12 mouse cellular contexts compared by ENCODE assay signal in the genomic region with DNA sequence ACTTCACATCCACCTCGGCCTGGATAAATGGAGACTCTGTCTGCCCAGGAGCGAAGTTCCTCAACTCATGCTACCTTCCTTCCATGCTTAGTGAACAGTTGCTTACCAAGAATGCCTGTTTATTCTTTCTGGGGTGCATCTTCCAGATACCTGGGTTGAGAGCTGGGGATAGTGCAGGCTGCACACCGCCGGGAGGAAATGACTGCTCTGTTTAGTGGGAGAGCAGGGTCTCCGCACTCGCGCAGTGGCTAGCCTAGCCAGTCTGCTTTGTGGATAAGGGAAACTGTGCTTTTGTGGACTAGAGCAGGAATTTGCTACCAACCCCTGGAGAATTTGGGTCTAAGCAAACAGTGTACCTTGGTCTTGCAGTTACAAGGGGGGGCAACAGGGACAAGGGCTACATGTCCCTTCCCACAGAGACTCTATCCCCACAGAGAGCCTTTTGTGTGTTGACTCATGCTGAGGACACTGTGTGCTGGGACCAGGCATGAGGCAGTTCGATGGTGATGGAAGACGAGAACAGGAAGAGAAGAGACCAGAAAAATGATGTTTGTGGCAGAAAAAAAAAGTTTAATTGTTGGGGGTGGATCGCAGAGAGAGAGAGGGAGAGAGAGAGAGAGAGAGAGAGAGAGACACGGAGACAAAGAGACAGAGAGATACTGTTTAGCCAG. TPM values are rescaled to one million over a fixed set of nuclear protein-coding genes. Genes with fewer than 3 reads are reported as not detected.
DNase-seq lines count a peak whose midpoint lies in the region; ATAC-seq and TF ChIP-seq lines count a peak whose summit lies in the region.
"Had no signal": no experiment of that assay in that cellular context is flagged by ENCODE, and none has a peak within 500 bp of the region (broad histone marks: within the 10 kb centered on the region; RNA-seq: fewer than 3 reads in every experiment).

No protein-coding gene starts in this region.

- DNase-seq in heart, postnatal 14 days, result no peak
- DNase-seq in CH12.LX (ENCODE audit: extremely low read depth), result no peak
- DNase-seq in retina, embryonic 14.5 days (ENCODE audit: low spot score), result no peak
- no peak for DNase-seq in forebrain, postnatal 0 days
- DNase-seq: adrenal gland, postnatal 14 days; cerebellum, adult 9-10 months had no signal

- WGBS in heart, embryonic 16.5 days, result 62% methylated on average over 11 of the region's 11 CpGs
- WGBS in intestine, postnatal 0 days, result 57% methylated on average over 11 of the region's 11 CpGs
- WGBS in stomach, embryonic 16.5 days, result 63% methylated on average over 11 of the region's 11 CpGs
- WGBS in hindbrain, embryonic 12.5 days, result 77% methylated on average over 11 of the region's 11 CpGs
- WGBS in forebrain, postnatal 0 days, result 80% methylated on average over 11 of the region's 11 CpGs

- TF ChIP-seq RAD21 in CH12.LX (IDR thresholded peaks at IDR 0.05; ENCODE audit: low read depth, low read length), result no peak

- peak overlapping the region; percentile 38 for H3K4me2 ChIP-seq in heart, embryonic 16.5 days (ENCODE audit: low read depth, low read length)
- H3K4me2 ChIP-seq in CH12.LX (ENCODE audit: insufficient read depth, low read depth, poor library complexity, severe bottlenecking), result peak overlapping the region; percentile 95
- H3K4me2 ChIP-seq in intestine, postnatal 0 days (replicated peaks; ENCODE audit: low read depth), result peak overlapping the region; percentile 49
- peak overlapping the region; percentile 38 for H3K4me2 ChIP-seq in stomach, embryonic 16.5 days (ENCODE audit: low read depth, low read length)
- H3K4me2 ChIP-seq in hindbrain, embryonic 12.5 days (replicated peaks), result no peak overlapping the region
- H3K4me2 ChIP-seq in forebrain, postnatal 0 days (ENCODE audit: low read depth), result no peak overlapping the region
- H3K4me2 ChIP-seq: limb, embryonic 13.5 days had no signal

- TF ChIP-seq POLR2A in CH12.LX (IDR thresholded peaks at IDR 0.05; ENCODE audit: low read depth, low read length), result no peak; the same call in 1 of the 2 replicates

- in situ Hi-C loops in CH12.LX (cut with MboI; ENCODE audit: low pct_ligation_motif_present, low pct_unique_long_range_greater_than_20kb, low sequenced_read_pairs), result no loop called here

- no peak for TF ChIP-seq CTCF in CH12.LX (conservative IDR thresholded peaks at IDR 0.05 in 1 of 2, IDR thresholded peaks at IDR 0.05 in 1 of 2; ENCODE audit: low read depth in 2 of 2, low read length in 2 of 2)
- TF ChIP-seq CTCF in intestine, postnatal 0 days (IDR thresholded peaks at IDR 0.05; ENCODE audit: low read depth), result no peak
- TF ChIP-seq CTCF in forebrain, postnatal 0 days (IDR thresholded peaks at IDR 0.05; ENCODE audit: low read depth), result no peak

- 0 out of 2 replicates have a peak overlapping the region, but pooled peaks have one; percentile 9 for H3K4me3 ChIP-seq in heart, embryonic 16.5 days (ENCODE audit: low read length)
- H3K4me3 ChIP-seq in CH12.LX (replicated peaks in 1 of 3; ENCODE audit: low read depth in 2 of 3, low read length in 2 of 3, poor library complexity in 1 of 3), result peak overlapping the region; percentile 53 to 66 (median 65)
- H3K4me3 ChIP-seq in intestine, postnatal 0 days (ENCODE audit: low read depth, low read length), result peak overlapping the region; percentile 32
- peak overlapping the region; percentile 31 for H3K4me3 ChIP-seq in stomach, embryonic 16.5 days (replicated peaks; ENCODE audit: low read length)
- no peak overlapping the region for H3K4me3 ChIP-seq in hindbrain, embryonic 12.5 days
- H3K4me3 ChIP-seq in forebrain, postnatal 0 days (ENCODE audit: low read depth, low read length), result no peak overlapping the region
- H3K4me3 ChIP-seq: limb, embryonic 13.5 days had no signal

- peak overlapping the region; percentile 4 for H3K9ac ChIP-seq in heart, embryonic 16.5 days (ENCODE audit: low read length)
- peak overlapping the region; percentile 82 for H3K9ac ChIP-seq in CH12.LX (ENCODE audit: insufficient read depth, low read depth)
- no peak overlapping the region for H3K9ac ChIP-seq in intestine, postnatal 0 days (ENCODE audit: low read depth, low read length)
- peak overlapping the region; percentile 51; the same call in 1 of the 2 replicates for H3K9ac ChIP-seq in stomach, embryonic 16.5 days (ENCODE audit: low read length)
- H3K9ac ChIP-seq in hindbrain, embryonic 12.5 days, result no peak overlapping the region
- no peak overlapping the region for H3K9ac ChIP-seq in forebrain, postnatal 0 days
- H3K9ac ChIP-seq: limb, embryonic 13.5 days had no signal

- H3K9me3 ChIP-seq in heart, embryonic 16.5 days (replicated peaks; ENCODE audit: control insufficient read depth, low read length), result no peaks in the 10 kb centered on the region
- no peaks in the 10 kb centered on the region for H3K9me3 ChIP-seq in CH12.LX (replicated peaks; ENCODE audit: low read length)
- no peaks in the 10 kb centered on the region for H3K9me3 ChIP-seq in intestine, postnatal 0 days (ENCODE audit: control insufficient read depth)
- H3K9me3 ChIP-seq in stomach, embryonic 16.5 days (replicated peaks; ENCODE audit: control insufficient read depth, low read length), result no peaks in the 10 kb centered on the region
- H3K9me3 ChIP-seq in hindbrain, embryonic 12.5 days (replicated peaks), result no peaks in the 10 kb centered on the region
- H3K9me3 ChIP-seq in forebrain, postnatal 0 days (ENCODE audit: low read length), result no peaks in the 10 kb centered on the region
- H3K9me3 ChIP-seq: limb, embryonic 13.5 days had no signal

- ATAC-seq in heart, embryonic 16.5 days (replicated peaks; ENCODE audit: extremely low read depth, insufficient read depth, low FRiP score), result no peak
- ATAC-seq in intestine, postnatal 0 days, result no peak
- no peak for ATAC-seq in stomach, embryonic 16.5 days (ENCODE audit: insufficient read depth, low FRiP score)
- ATAC-seq in hindbrain, embryonic 12.5 days (ENCODE audit: low FRiP score), result no peak
- no peak for ATAC-seq in forebrain, postnatal 0 days

- dilution Hi-C loops in CH12.LX (cut with MboI; ENCODE audit: extremely low pct_ligation_motif_present, extremely low pct_unique_long_range_greater_than_20kb, low sequenced_read_pairs), result no loop called here

- no peaks in the 10 kb centered on the region for H3K27me3 ChIP-seq in heart, embryonic 16.5 days (ENCODE audit: control insufficient read depth, insufficient read depth, low read length)
- no peaks in the 10 kb centered on the region for H3K27me3 ChIP-seq in CH12.LX (replicated peaks)
- no peaks in the 10 kb centered on the region for H3K27me3 ChIP-seq in intestine, postnatal 0 days (replicated peaks; ENCODE audit: control insufficient read depth, insufficient read depth, low read length)
- no peaks in the 10 kb centered on the region for H3K27me3 ChIP-seq in stomach, embryonic 16.5 days (ENCODE audit: control insufficient read depth, insufficient read depth, low read length)
- H3K27me3 ChIP-seq in hindbrain, embryonic 12.5 days, result no peaks in the 10 kb centered on the region
- H3K27me3 ChIP-seq in forebrain, postnatal 0 days (ENCODE audit: insufficient read depth, low read length), result no peaks in the 10 kb centered on the region
- H3K27me3 ChIP-seq: limb, embryonic 13.5 days had no signal

- H3K79me2 ChIP-seq in CH12.LX (replicated peaks; ENCODE audit: control insufficient read depth, extremely low read depth, insufficient read depth, poor library complexity, severe bottlenecking), result peaks cover 2% of the 10 kb centered on the region; the same call in 1 of the 2 replicates

- H3K27ac ChIP-seq in heart, embryonic 16.5 days (ENCODE audit: low read length), result peak overlapping the region; percentile 76
- peak overlapping the region; percentile 84 for H3K27ac ChIP-seq in CH12.LX (ENCODE audit: insufficient read depth, low read depth)
- H3K27ac ChIP-seq in intestine, postnatal 0 days (ENCODE audit: low read depth, low read length), result 0 out of 2 replicates have a peak overlapping the region, but pooled peaks have one; percentile 73
- H3K27ac ChIP-seq in stomach, embryonic 16.5 days (ENCODE audit: low read length), result peak overlapping the region; percentile 54
- H3K27ac ChIP-seq in hindbrain, embryonic 12.5 days, result no peak overlapping the region
- no peak overlapping the region for H3K27ac ChIP-seq in forebrain, postnatal 0 days (ENCODE audit: low read depth, low read length)
- H3K27ac ChIP-seq: kidney, postnatal 0 days had no signal

- peak; percentile 19; the same call in 1 of the 2 replicates for TF ChIP-seq EP300 in CH12.LX (IDR thresholded peaks at IDR 0.05; ENCODE audit: low read length)

- intact Hi-C loops in heart, postnatal 14 days (cut with DNase I), result no loop called here

- peaks cover 30% of the 10 kb centered on the region for H3K4me1 ChIP-seq in heart, embryonic 16.5 days (ENCODE audit: control insufficient read depth, insufficient read depth, low read length)
- peaks cover 13 to 50% of the 10 kb centered on the region in 2 experiments for H3K4me1 ChIP-seq in CH12.LX (ENCODE audit: control insufficient read depth in 1 of 2, insufficient read depth in 2 of 2)
- 0 out of 2 replicates have a peak, but pooled peaks cover 4% of the 10 kb centered on the region for H3K4me1 ChIP-seq in intestine, postnatal 0 days (replicated peaks; ENCODE audit: control insufficient read depth, insufficient read depth, low read length)
- peaks cover 17% of the 10 kb centered on the region; the same call in 1 of the 2 replicates for H3K4me1 ChIP-seq in stomach, embryonic 16.5 days (ENCODE audit: control insufficient read depth, insufficient read depth, low read length)
- H3K4me1 ChIP-seq in hindbrain, embryonic 12.5 days, result peaks cover 3% of the 10 kb centered on the region; the same call in 1 of the 2 replicates
- no peaks in the 10 kb centered on the region for H3K4me1 ChIP-seq in forebrain, postnatal 0 days (ENCODE audit: insufficient read depth)

- no peaks in the 10 kb centered on the region for H3K36me3 ChIP-seq in heart, embryonic 16.5 days (ENCODE audit: control insufficient read depth, insufficient read depth)
- H3K36me3 ChIP-seq in CH12.LX (replicated peaks in 1 of 2; ENCODE audit: control insufficient read depth in 1 of 2, insufficient read depth in 1 of 2, low read length in 1 of 2), result peaks cover 3 to 25% of the 10 kb centered on the region in 2 experiments
- no peaks in the 10 kb centered on the region for H3K36me3 ChIP-seq in intestine, postnatal 0 days (ENCODE audit: control insufficient read depth, insufficient read depth)
- H3K36me3 ChIP-seq in stomach, embryonic 16.5 days (ENCODE audit: control insufficient read depth, insufficient read depth, low read length), result no peaks in the 10 kb centered on the region
- H3K36me3 ChIP-seq in hindbrain, embryonic 12.5 days, result no peaks in the 10 kb centered on the region
- H3K36me3 ChIP-seq in forebrain, postnatal 0 days (ENCODE audit: insufficient read depth), result no peaks in the 10 kb centered on the region
- H3K36me3 ChIP-seq: limb, embryonic 13.5 days had no signal

RNA-seq across cellular contexts. Expression of gene Mgst2, which starts 1.9 kb away (rescaled TPM):
- 8.6 and 13.8 TPM in 2 replicates for polyA plus RNA-seq in heart, embryonic 16.5 days (2015; fragmentation: Nextera tagmentation; extraction: Ambion mirVana)
- total RNA-seq in heart, postnatal 14 days (2021), result 1 to 10 TPM; 2.1 to 2.9 TPM
- total RNA-seq in CH12.LX (2012; rRNA removed), result 48.8 and 51.4 TPM in 2 replicates
- total RNA-seq in CH12.LX (2014; rRNA removed), result 62.7 and 76.0 TPM in 2 replicates
- 131 and 147 TPM in 2 replicates for polyA plus RNA-seq in CH12.LX (2012; ENCODE audit: insufficient read length, low read depth)
- 128 and 153 TPM in 2 replicates for polyA plus RNA-seq in intestine, postnatal 0 days (2015; fragmentation: Nextera tagmentation; extraction: Ambion mirVana)
- 58.9 and 64.9 TPM in 2 replicates for polyA plus RNA-seq in stomach, embryonic 16.5 days (2015; fragmentation: Nextera tagmentation; extraction: Ambion mirVana)
- 0.58 and 1.3 TPM in 2 replicates for polyA plus RNA-seq in hindbrain, embryonic 12.5 days (2016; fragmentation: Nextera tagmentation; extraction: Ambion mirVana)
- 0.54 TPM in 1 of 2 replicates, not detected in the other for total RNA-seq in forebrain, postnatal 0 days (2014; rRNA removed)
- 0.83 and 0.94 TPM in 2 replicates for polyA plus RNA-seq in forebrain, postnatal 0 days (2015; fragmentation: Nextera tagmentation; extraction: Ambion mirVana)

Comparison
In these comparisons a context has a peak if more than half of its experiments do, and no peak if none do; other contexts are left out.
1. H3K27ac ChIP-seq: peak in heart, embryonic 16.5 days (single experiment), CH12.LX (single experiment), intestine, postnatal 0 days (single experiment) and stomach, embryonic 16.5 days (single experiment); none in hindbrain, embryonic 12.5 days (single experiment) and forebrain, postnatal 0 days (single experiment).
2. H3K4me2 ChIP-seq: peak in heart, embryonic 16.5 days (single experiment), CH12.LX (single experiment), intestine, postnatal 0 days (single experiment) and stomach, embryonic 16.5 days (single experiment); none in hindbrain, embryonic 12.5 days (single experiment) and forebrain, postnatal 0 days (single experiment).
3. H3K4me3 ChIP-seq: peak in heart, embryonic 16.5 days (single experiment), CH12.LX (3 of 3), intestine, postnatal 0 days (single experiment) and stomach, embryonic 16.5 days (single experiment); none in hindbrain, embryonic 12.5 days (single experiment) and forebrain, postnatal 0 days (single experiment).
4. H3K9ac ChIP-seq: peak in heart, embryonic 16.5 days (single experiment), CH12.LX (single experiment) and stomach, embryonic 16.5 days (single experiment); none in intestine, postnatal 0 days (single experiment), hindbrain, embryonic 12.5 days (single experiment) and forebrain, postnatal 0 days (single experiment).